8 mouse cellular contexts compared by ENCODE assay signal in the genomic region with DNA sequence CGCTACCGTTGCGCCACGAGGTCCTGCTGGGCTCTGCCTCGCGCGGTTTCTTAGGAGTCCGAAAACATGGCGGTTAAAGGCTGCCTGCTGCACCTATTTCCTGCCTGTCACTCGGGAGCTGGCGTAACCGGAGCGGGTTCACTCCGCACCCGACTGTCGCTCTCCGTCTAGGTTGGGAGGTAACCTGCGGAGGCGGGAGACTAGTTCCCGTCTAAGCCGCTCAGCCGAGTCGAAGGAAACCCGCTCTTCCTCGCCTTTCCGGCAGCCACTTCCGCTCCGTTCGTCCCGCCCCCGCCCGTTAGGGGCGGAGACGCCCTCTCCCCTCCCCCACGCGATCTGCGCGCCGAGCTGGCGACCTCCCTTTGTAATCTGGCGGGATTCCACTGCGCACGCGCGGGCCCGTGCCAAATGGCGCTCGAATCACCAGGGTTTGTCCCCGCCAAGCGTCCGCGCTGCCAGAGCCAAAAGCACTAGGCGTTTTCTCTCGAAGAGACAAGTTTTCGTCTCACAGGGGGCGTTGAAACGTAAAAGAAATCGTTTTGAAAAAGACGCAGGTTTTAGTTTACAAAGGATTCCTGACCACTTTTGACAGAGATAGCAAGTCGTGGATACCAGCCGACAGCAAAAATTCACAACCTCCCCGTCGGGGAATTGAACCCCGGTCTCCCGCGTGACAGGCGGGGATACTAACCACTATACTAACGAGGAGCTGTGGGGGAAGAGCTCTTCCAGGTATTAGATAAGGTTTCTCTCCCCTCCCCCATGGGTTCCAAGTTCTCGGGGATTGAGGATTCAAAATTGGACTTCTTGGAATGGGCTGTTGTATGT. TPM values are rescaled to one million over a fixed set of nuclear protein-coding genes. Genes with fewer than 3 reads are reported as not detected.
DNase-seq lines count a peak whose midpoint lies in the region; ATAC-seq and TF ChIP-seq lines count a peak whose summit lies in the region.

No protein-coding gene starts in this region.

- peak overlapping the region; percentile 99 for H3K9ac ChIP-seq in MEL (ENCODE audit: control insufficient read depth, low read depth, low read length, poor library complexity, severe bottlenecking)
- H3K9ac ChIP-seq in lung, embryonic 16.5 days (ENCODE audit: low read length): peak overlapping the region; percentile 81

- H3K36me3 ChIP-seq in MEL (ENCODE audit: control insufficient read depth in 1 of 2, insufficient read depth in 2 of 2, low read length in 2 of 2): peaks cover 0 to 6% of the 10 kb centered on the region in 2 experiments; a peak in 1 of 4 replicates
- no peaks in the 10 kb centered on the region for H3K36me3 ChIP-seq in lung, embryonic 16.5 days (ENCODE audit: control insufficient read depth, insufficient read depth, low read length)

- H3K9me3 ChIP-seq in MEL (replicated peaks; ENCODE audit: insufficient read depth, low read length): no peaks in the 10 kb centered on the region
- no peaks in the 10 kb centered on the region for H3K9me3 ChIP-seq in lung, embryonic 16.5 days (ENCODE audit: control insufficient read depth, low read length)

- peak overlapping the region; percentile 64 for H3K4me2 ChIP-seq in lung, embryonic 16.5 days (ENCODE audit: low read depth, low read length)

- H3K27ac ChIP-seq in MEL (ENCODE audit: control insufficient read depth, low read depth, low read length): peak overlapping the region; percentile 100
- peak overlapping the region; percentile 85 for H3K27ac ChIP-seq in cerebellum, adult 2 months (ENCODE audit: insufficient read depth, low read length)
- H3K27ac ChIP-seq in lung, embryonic 16.5 days (ENCODE audit: low read length): peak overlapping the region; percentile 100

- peak; percentile 97 for DNase-seq in MEL (ENCODE audit: low read depth, low spot score)
- peak; percentile 98 to 100 for DNase-seq in cerebellum, adult 2 months
- DNase-seq in forelimb bud, embryonic 11.5 days (ENCODE audit: low read depth, low spot score): peak; percentile 98
- peak; percentile 96 for DNase-seq in layer of hippocampus, adult 9-10 months (ENCODE audit: low spot score)
- peak; percentile 100 for DNase-seq in ovary, postnatal 10 days (ENCODE audit: low spot score)
- peak; percentile 97 to 100 for DNase-seq in thymus, postnatal 10 days (ENCODE audit: low spot score in 2 of 2)

- TF ChIP-seq RAD21 in MEL (IDR thresholded peaks at IDR 0.05; ENCODE audit: low read depth, low read length): no peak

- peaks cover 3% of the 10 kb centered on the region; the same call in 1 of the 2 replicates for H3K79me2 ChIP-seq in MEL (ENCODE audit: control insufficient read depth, insufficient read depth, low read length, poor library complexity)

- WGBS in cerebellum, adult 2 months: under 1% methylated on average over 69 of the region's 69 CpGs
- under 1% methylated on average over 68 of the region's 69 CpGs for WGBS in lung, embryonic 16.5 days

- H3K27me3 ChIP-seq in MEL (ENCODE audit: control insufficient read depth in 1 of 2, insufficient read depth in 2 of 2, low read length in 2 of 2): no peaks in the 10 kb centered on the region
- H3K27me3 ChIP-seq in cerebellum, adult 2 months (ENCODE audit: control insufficient read depth, insufficient read depth, low read length): no peaks in the 10 kb centered on the region
- no peaks in the 10 kb centered on the region for H3K27me3 ChIP-seq in lung, embryonic 16.5 days (ENCODE audit: control insufficient read depth, insufficient read depth, low read depth, low read length)

- H3K4me3 ChIP-seq in MEL (ENCODE audit: control insufficient read depth in 1 of 2, insufficient read depth in 1 of 2, low read depth in 2 of 2, low read length in 2 of 2): peak overlapping the region; percentile 53 to 79
- H3K4me3 ChIP-seq in cerebellum, adult 2 months (replicated peaks; ENCODE audit: insufficient read depth, low read depth, low read length): peak overlapping the region; percentile 71
- peak overlapping the region; percentile 53 for H3K4me3 ChIP-seq in lung, embryonic 16.5 days (ENCODE audit: low read length)

- TF ChIP-seq EP300 in MEL (IDR thresholded peaks at IDR 0.05; ENCODE audit: low read depth in 1 of 2, low read length in 2 of 2): no peak

- ATAC-seq in hematopoietic stem cell, adult 5-6 weeks (replicated peaks in 1 of 2; ENCODE audit: insufficient read depth in 1 of 2, low FRiP score in 2 of 2, low TSS enrichment in 1 of 2, low read depth in 1 of 2, poor library complexity in 2 of 2, severe bottlenecking in 2 of 2): peak; percentile 93 to 95
- ATAC-seq in lung, embryonic 16.5 days (ENCODE audit: low read depth): peak; percentile 92

- H3K4me1 ChIP-seq in MEL (ENCODE audit: control insufficient read depth in 1 of 2, insufficient read depth in 2 of 2, low read length in 2 of 2): peaks cover 2 to 11% of the 10 kb centered on the region in 2 experiments; a peak in 3 of 4 replicates
- H3K4me1 ChIP-seq in cerebellum, adult 2 months (ENCODE audit: control insufficient read depth, insufficient read depth, low read length): peaks cover 14% of the 10 kb centered on the region; the same call in 1 of the 2 replicates
- H3K4me1 ChIP-seq in lung, embryonic 16.5 days (replicated peaks; ENCODE audit: control insufficient read depth, insufficient read depth, low read length): peaks cover 8% of the 10 kb centered on the region

- TF ChIP-seq POLR2A in MEL (IDR thresholded peaks at IDR 0.05; ENCODE audit: control insufficient read depth in 1 of 2, insufficient read depth in 1 of 2, low read depth in 1 of 2, low read length in 2 of 2, poor library complexity in 1 of 2): peak; percentile 89 to 95
- TF ChIP-seq POLR2A in cerebellum, adult 2 months (IDR thresholded peaks at IDR 0.05; ENCODE audit: borderline replicate concordance, insufficient read depth, low read length): peak; percentile 81; the same call in 1 of the 2 replicates

- TF ChIP-seq CTCF in MEL (IDR thresholded peaks at IDR 0.05 in 2 of 3, conservative IDR thresholded peaks at IDR 0.05 in 1 of 3; ENCODE audit: control insufficient read depth in 1 of 3, insufficient read depth in 1 of 3, low read depth in 2 of 3, low read length in 3 of 3, poor library complexity in 1 of 3, severe bottlenecking in 1 of 3): 0 out of 6 replicates have a peak, but pooled peaks of 1 of the 3 experiments have one; percentile 5
- TF ChIP-seq CTCF in cerebellum, adult 2 months (IDR thresholded peaks at IDR 0.05; ENCODE audit: borderline replicate concordance, insufficient read depth, low read depth, low read length): no peak

TF ChIP-seq in MEL, 35 proteins besides CTCF, POLR2A, EP300 and RAD21:
- peak; percentile 68; the same call in 1 of the 2 replicates for TF ChIP-seq POLR2AphosphoS5 (IDR thresholded peaks at IDR 0.05; ENCODE audit: borderline replicate concordance, low read depth, low read length)
- peak; percentile 12; the same call in 1 of the 2 replicates for TF ChIP-seq GATA1 (IDR thresholded peaks at IDR 0.05; ENCODE audit: low read depth, low read length)
- no peak for TF ChIP-seq CHD1 (IDR thresholded peaks at IDR 0.05; ENCODE audit: low read depth, low read length)
- peak; percentile 100 for TF ChIP-seq TBP (IDR thresholded peaks at IDR 0.05; ENCODE audit: low read depth, low read length)
TF ChIP-seq in MEL: peak in this region for 3.

RNA-seq across cellular contexts. Expression of a gene that starts 0.6 kb away (rescaled TPM):
- 211 and 225 TPM in 2 replicates for total RNA-seq in MEL (2012; rRNA removed)
- polyA plus RNA-seq in MEL (2012; ENCODE audit: insufficient read depth in 1 of 2, insufficient read length in 2 of 2, low read depth in 1 of 2, low replicate concordance in 2 of 2, missing spikeins in 1 of 2): 100 to 1,000 TPM; 215 to 219 TPM
- 47.5 and 49.8 TPM in 2 replicates for polyA plus RNA-seq in cerebellum, adult 2 months (2012; rRNA removed)
- 447 and 595 TPM in 2 replicates for total RNA-seq in hematopoietic stem cell, adult 5-6 weeks (2017)
- 210 and 220 TPM in 2 replicates for polyA plus RNA-seq in lung, embryonic 16.5 days (2015; fragmentation: Nextera tagmentation; extraction: Ambion mirVana)

RNA-seq across cellular contexts. Expression of a gene that starts 57.8 kb away (rescaled TPM):
- total RNA-seq in MEL (2012; rRNA removed): 497 and 556 TPM in 2 replicates
- polyA plus RNA-seq in MEL (2012; ENCODE audit: insufficient read depth in 1 of 2, insufficient read length in 2 of 2, low read depth in 1 of 2, low replicate concordance in 2 of 2, missing spikeins in 1 of 2): 100 to 1,000 TPM; 368 to 868 TPM
- 772 and 804 TPM in 2 replicates for polyA plus RNA-seq in cerebellum, adult 2 months (2012; rRNA removed)
- 243 and 260 TPM in 2 replicates for total RNA-seq in hematopoietic stem cell, adult 5-6 weeks (2017)
- polyA plus RNA-seq in lung, embryonic 16.5 days (2015; fragmentation: Nextera tagmentation; extraction: Ambion mirVana): 405 and 406 TPM in 2 replicates

Comparison
In these comparisons a context has a peak if more than half of its experiments do, and no peak if none do; other contexts are left out.
1. Peak in every context shown above with its lines: DNase-seq, ATAC-seq, H3K4me3 ChIP-seq and H3K27ac ChIP-seq.